Mouse (Mus musculus) G1E (cell line): Measurements from ENCODE around the gene Fam187b. TPM values are rescaled to one million over a fixed set of nuclear protein-coding genes. Genes with fewer than 3 reads are reported as not detected.
"Not testable (repeated sequence)": the region's sequence is repeated elsewhere in the genome, so short reads cannot be mapped to it uniquely, and the experiment has no call there.

ENCODE experiments used
- ATAC-seq: 2 replicates; pipeline ENCODE4 v1.8.0; 2016; ENCODE audit warnings: mild to moderate bottlenecking; ENCODE audit not compliant: insufficient number of reproducible peaks, poor library complexity, low FRiP score, severe bottlenecking; ENCODE audit errors: extremely low read depth
- DNase-seq: peaks from one replicate; pipeline ENCODE4 v3.0.0; 2012; ENCODE audit warnings: low spot score
- H3K27me3 ChIP-seq: 2 replicates; pipeline ENCODE4 v1.6.1; 2012; ENCODE audit warnings: mild to moderate bottlenecking, low read length, inconsistent platforms; ENCODE audit not compliant: insufficient read depth
- H3K36me3 ChIP-seq: replicated peaks from 2 replicates; pipeline ENCODE3; 2012; ENCODE audit warnings: mild to moderate bottlenecking, inconsistent platforms
- H3K4me1 ChIP-seq: 2 replicates; pipeline ENCODE4 v1.6.1; 2012; ENCODE audit warnings: low read depth, low read length, inconsistent platforms, mixed read lengths; ENCODE audit not compliant: insufficient read depth
- H3K4me3 ChIP-seq: 2 replicates; pipeline ENCODE4 v1.5.1; 2012; ENCODE audit warnings: low read depth, mild to moderate bottlenecking, inconsistent platforms, low read length, moderate library complexity, mixed read lengths
- H3K9me3 ChIP-seq: replicated peaks from 2 replicates; pipeline ENCODE4 v1.6.1; 2012; ENCODE audit warnings: inconsistent platforms
- CTCF ChIP-seq: IDR thresholded peaks from 2 replicates; pipeline ENCODE4 v1.5.1; 2012; ENCODE audit warnings: low read depth, low read length, inconsistent platforms, mixed read lengths
- GATA1 ChIP-seq: IDR thresholded peaks from 2 replicates; pipeline ENCODE4 v1.6.1; 2012; ENCODE audit warnings: borderline replicate concordance, low read length, inconsistent platforms, mixed read lengths
- GATA2 ChIP-seq: IDR thresholded peaks from 2 replicates; pipeline ENCODE4 v1.6.1; 2012; ENCODE audit warnings: low read depth, low read length, inconsistent platforms, borderline replicate concordance
- POLR2AphosphoS5 ChIP-seq: IDR thresholded peaks from 2 replicates; pipeline ENCODE4 v1.6.1; 2012; ENCODE audit warnings: low read depth, low read length, inconsistent platforms; ENCODE audit not compliant: insufficient replicate concordance
- TAL1 ChIP-seq: conservative IDR thresholded peaks from 2 replicates; pipeline ENCODE4 v1.6.1; 2012; ENCODE audit warnings: low read depth, low read length, inconsistent platforms, mixed read lengths
- polyA plus RNA-seq: library from polyadenylated mRNA; stranded (reverse); fragments of >175 nt; gene quantifications from 2 replicates; pipeline ENCODE4 v1.2.3, GENCODE M21; 2012
- total RNA-seq, 2 experiments: library from RNA; stranded (forward) in 1 of 2; stranded (reverse) in 1 of 2; fragments of 200-1000 nt in 1 of 2; fragments of >200 nt in 1 of 2; fragmentation: Nextera tagmentation in 1 of 2; gene quantifications; 2 replicates each; pipeline ENCODE4 v1.2.3; 2014 to 2017

The Fam187b gene
- total and polyA plus RNA-seq, 3 experiments = 0.03 to 0.27 TPM; not detected in 1

- ATAC-seq (no peak), DNase-seq (no peak)
These were observed 29.5 kb upstream of the Fam187b start, which contains the start of gene Hamp for GRCm38 (mm10) chr7:30943909-30944635. TSS of gene Hamp (minus strand) at chr7:30944032.

DNA sequence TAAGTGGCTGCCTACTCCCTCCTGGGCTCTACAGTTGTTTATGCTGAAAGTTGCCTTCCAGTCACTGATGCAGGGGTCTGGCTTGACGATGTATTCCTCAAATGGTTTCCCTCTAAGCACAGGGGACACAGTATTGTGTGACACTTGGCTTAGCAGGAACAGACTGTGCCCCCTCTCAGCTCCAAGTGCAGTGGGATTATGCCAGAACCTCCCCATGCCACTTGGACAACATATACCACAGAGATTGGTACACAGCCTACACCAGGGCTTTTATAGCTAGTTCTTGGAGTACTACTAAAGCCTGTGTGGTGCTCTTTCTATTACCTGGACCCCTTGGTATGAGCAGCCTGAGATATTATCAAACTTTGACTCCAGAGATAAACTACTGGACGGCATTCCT is 28.9 kb upstream of the Fam187b start:
- H3K27me3 ChIP-seq, ATAC-seq, H3K4me3 ChIP-seq, DNase-seq, H3K9me3 ChIP-seq, H3K4me1 ChIP-seq: not testable (repeated sequence)
- peaks cover 35% of the 10 kb centered on the region for H3K36me3 ChIP-seq

More at GRCm38 (mm10) chr7:30943909-30944635, 29.5 kb upstream of the Fam187b start, which contains the start of gene Hamp:
- Histone ChIP-seq H3K4me3 (no peak within 1 kb of the TSS), H3K4me1 (peaks cover 7% of the 10 kb centered on the region), H3K9me3 (no peaks in the 10 kb centered on the region), H3K27me3 (no peaks in the 10 kb centered on the region; the same call in 1 of the 2 replicates), H3K36me3 (peaks cover 29% of the 10 kb centered on the region)
- TF ChIP-seq CTCF = no peak
- no peak for TF ChIP-seq POLR2AphosphoS5
- no peak for TF ChIP-seq GATA1
- no peak for TF ChIP-seq GATA2
- TF ChIP-seq TAL1 = no peak

GRCm38 (mm10) chr7:30945466-30945865 is 28.1 kb upstream of the Fam187b start:
- DNase-seq, H3K4me1 ChIP-seq, H3K4me3 ChIP-seq, H3K9me3 ChIP-seq, H3K27me3 ChIP-seq, ATAC-seq: not testable (repeated sequence)
- H3K36me3 ChIP-seq = peaks cover 42% of the 10 kb centered on the region

DNA sequence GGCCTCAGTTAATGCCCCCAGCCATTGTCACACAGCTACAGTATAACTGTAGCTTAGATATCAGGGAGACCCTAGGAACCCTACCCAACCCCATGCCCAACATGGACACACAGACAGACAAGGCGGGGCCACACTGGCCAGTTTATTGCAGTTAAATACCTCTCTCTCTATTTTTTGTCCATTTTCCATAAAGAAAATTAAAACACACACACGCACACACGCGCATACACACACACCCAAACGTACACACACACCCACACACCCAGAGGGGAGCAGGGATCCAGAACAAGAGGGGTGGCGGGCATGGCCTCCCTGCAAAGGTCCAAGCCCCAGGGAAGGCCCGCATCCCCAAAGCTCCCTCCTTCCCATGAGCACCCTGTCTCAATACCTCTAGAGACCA is 27.7 kb upstream of the Fam187b start:
- ATAC-seq (no peak), DNase-seq (no peak)
- Histone ChIP-seq H3K4me1 (peaks cover 9% of the 10 kb centered on the region), H3K27me3 (no peaks in the 10 kb centered on the region; the same call in 1 of the 2 replicates), H3K4me3 (no peak overlapping the region), H3K36me3 (peaks cover 47% of the 10 kb centered on the region), H3K9me3 (no peaks in the 10 kb centered on the region)
- TF ChIP-seq TAL1 (no peak), POLR2AphosphoS5 (no peak), GATA1 (no peak), GATA2 (no peak), CTCF (no peak)

GRCm38 (mm10) chr7:30949902-30950301 is 23.7 kb upstream of the Fam187b start:
- Histone ChIP-seq H3K36me3 (peaks cover 84% of the 10 kb centered on the region), H3K4me1 (peaks cover 26% of the 10 kb centered on the region)
- not testable (repeated sequence) for ATAC-seq, H3K9me3 ChIP-seq, DNase-seq, H3K27me3 ChIP-seq, H3K4me3 ChIP-seq

DNA sequence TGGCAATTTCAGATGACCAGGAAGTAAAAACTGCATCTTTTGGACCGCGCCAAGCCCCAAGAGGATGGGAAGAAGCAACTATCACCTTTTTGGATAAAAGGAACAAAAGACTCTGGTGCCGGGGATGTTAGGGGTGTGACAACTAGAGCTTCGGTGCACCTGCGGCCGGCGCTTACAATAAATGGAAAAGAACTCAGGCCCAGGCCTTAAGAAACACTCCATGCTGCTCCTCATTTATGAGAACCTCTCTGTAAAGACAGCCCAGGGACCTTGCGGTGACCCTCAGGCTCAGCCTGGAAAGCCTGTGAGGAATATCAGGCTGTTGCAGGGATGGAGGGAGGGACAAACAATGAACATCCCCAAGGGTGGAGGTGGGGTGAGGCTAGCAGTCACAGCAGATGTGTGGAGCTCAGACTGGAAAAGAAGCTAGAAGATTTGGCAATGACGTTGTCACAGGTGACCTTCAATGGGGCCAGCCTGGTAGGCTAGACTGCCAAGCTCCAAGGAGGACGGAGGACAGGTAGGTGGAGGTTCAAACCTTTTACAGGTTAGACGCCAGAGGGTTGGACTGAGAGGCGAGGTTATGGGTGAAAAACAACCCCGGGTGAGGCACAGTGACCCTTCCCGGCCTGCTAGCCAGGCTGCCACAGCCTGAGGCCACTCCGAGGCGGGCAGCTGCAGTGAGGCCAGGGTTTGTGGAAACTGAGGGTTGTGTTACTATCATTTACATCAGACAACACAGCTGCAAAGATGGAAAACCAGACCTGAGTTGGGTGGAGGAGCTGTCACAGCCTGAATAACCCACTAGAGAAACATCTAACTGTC is 20.9 kb upstream of the Fam187b start:
- no peak for ATAC-seq
- TF ChIP-seq TAL1 (no peak), GATA1 (no peak), POLR2AphosphoS5 (no peak), CTCF (no peak), GATA2 (no peak)
- Histone ChIP-seq H3K4me1 (peaks cover 33% of the 10 kb centered on the region), H3K9me3 (no peaks in the 10 kb centered on the region), H3K36me3 (peaks cover 75% of the 10 kb centered on the region), H3K27me3 (no peaks in the 10 kb centered on the region), H3K4me3 (no peak overlapping the region)
- no peak for DNase-seq

DNA sequence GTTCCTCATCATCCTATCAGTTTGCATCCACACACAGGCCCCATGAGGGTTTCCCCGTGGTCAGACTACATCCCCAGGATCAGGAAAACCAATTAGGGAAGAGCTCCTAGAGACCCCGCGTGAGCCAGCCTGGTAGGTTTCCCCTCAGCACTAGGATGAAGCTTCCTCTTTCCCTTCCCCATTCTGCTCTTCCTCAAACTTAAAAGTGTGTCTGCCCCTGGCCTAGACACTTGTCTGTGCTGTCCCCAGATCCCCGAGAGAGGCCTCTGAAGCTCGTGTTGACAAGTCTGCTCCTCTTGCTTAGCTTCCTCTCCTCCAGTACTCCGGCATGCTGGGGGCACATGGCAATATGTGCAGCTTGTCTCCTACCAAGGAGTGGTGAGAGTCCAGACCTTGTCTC is 20.1 kb upstream of the Fam187b start:
- Histone ChIP-seq H3K36me3 (peaks cover 78% of the 10 kb centered on the region), H3K4me3 (no peak overlapping the region), H3K4me1 (peaks cover 41% of the 10 kb centered on the region), H3K27me3 (no peaks in the 10 kb centered on the region), H3K9me3 (no peaks in the 10 kb centered on the region)
- no peak for ATAC-seq
- TF ChIP-seq GATA1 (no peak), POLR2AphosphoS5 (no peak), CTCF (no peak), TAL1 (no peak), GATA2 (no peak)
- peak; percentile 15 for DNase-seq
